Mouse (Mus musculus): Measurements from ENCODE around the gene Cysrt1. TPM values are rescaled to one million over a fixed set of nuclear protein-coding genes. Genes with fewer than 3 reads are reported as not detected.

The Cysrt1 gene
- total RNA-seq, 2 experiments from 2014 or later = not detected

Other genes starting within 250 kb of the Cysrt1 start
- gene Nsmf, start 188.1 kb downstream of the Cysrt1 start, total RNA-seq (2021) = 10 to 100 TPM in 1 of 2 experiments, 1 to 10 TPM in 1; 7.9 to 10.7 TPM
- gene Entpd8, start 162.1 kb downstream of the Cysrt1 start, total RNA-seq (2021) = under 1 TPM in 1 of 2 experiments, not detected in 1; 0.23 TPM
- not detected for gene Noxa1, start 147.3 kb downstream of the Cysrt1 start, total RNA-seq (2021)
- gene Nrarp, start 61.7 kb downstream of the Cysrt1 start, total RNA-seq (2021) = 1 to 10 TPM; 5.9 to 6.7 TPM
- gene Tor4a, start 45.6 kb downstream of the Cysrt1 start, total RNA-seq (2021) = 1 to 10 TPM in 1 of 2 experiments, under 1 TPM in 1; 0.54 to 1.2 TPM
- gene Nelfb, start 31.0 kb downstream of the Cysrt1 start, total RNA-seq (2021) = 10 to 100 TPM; 18.2 to 19.5 TPM
- gene Stpg3, start 27.8 kb downstream of the Cysrt1 start, total RNA-seq (2021) = not detected
- gene Fam166a, start 23.7 kb downstream of the Cysrt1 start, total RNA-seq (2021) = not detected
- gene Tubb4b, start 17.8 kb downstream of the Cysrt1 start, total RNA-seq (2021) = 100 to 1,000 TPM; 189 to 229 TPM
- not detected for gene Slc34a3, start 8.1 kb downstream of the Cysrt1 start, total RNA-seq (2021)
- not detected for gene Rnf224, start 5.7 kb downstream of the Cysrt1 start, total RNA-seq (2021)
- under 1 TPM; 0.84 to 0.91 TPM for gene Rnf208, start 197 bp downstream of the Cysrt1 start, total RNA-seq (2021)
- gene AL732309.1, start 4.4 kb upstream of the Cysrt1 start, total RNA-seq (2021) = 1 to 10 TPM in 1 of 2 experiments, under 1 TPM in 1; 0.39 to 1.1 TPM
- 10 to 100 TPM; 10.4 to 12.0 TPM for gene Tmem203, start 13.0 kb upstream of the Cysrt1 start, total RNA-seq (2021)
- 1 to 10 TPM; 3.8 to 4.5 TPM for gene Tprn, start 20.2 kb upstream of the Cysrt1 start, total RNA-seq (2021)
- 10 to 100 TPM; 25.8 to 25.9 TPM for gene Ssna1, start 30.0 kb upstream of the Cysrt1 start, total RNA-seq (2021)
- 10 to 100 TPM; 27.0 to 27.8 TPM for gene Anapc2, start 30.0 kb upstream of the Cysrt1 start, total RNA-seq (2021)
- gene Tmem210, start 45.7 kb upstream of the Cysrt1 start, total RNA-seq (2021) = not detected
- not detected for gene Lrrc26, start 47.5 kb upstream of the Cysrt1 start, total RNA-seq (2021)
- gene Grin1, start 76.7 kb upstream of the Cysrt1 start, total RNA-seq (2021) = not detected
- gene Man1b1, start 89.9 kb upstream of the Cysrt1 start, total RNA-seq (2021) = 10 to 100 TPM; 11.9 to 15.0 TPM
- 10 to 100 TPM in 1 of 2 experiments, 1 to 10 TPM in 1; 8.7 to 11.9 TPM for gene Dpp7, start 113.9 kb upstream of the Cysrt1 start, total RNA-seq (2021)
- 1 to 10 TPM; 2.2 to 3.4 TPM for gene Uap1l1, start 123.2 kb upstream of the Cysrt1 start, total RNA-seq (2021)
- under 1 TPM; 0.10 to 0.26 TPM for gene Sapcd2, start 129.9 kb upstream of the Cysrt1 start, total RNA-seq (2021)
- 1 to 10 TPM; 7.2 to 9.5 TPM for gene Entpd2, start 153.4 kb upstream of the Cysrt1 start, total RNA-seq (2021)
- 10 to 100 TPM; 14.2 to 17.6 TPM for gene Npdc1, start 156.9 kb upstream of the Cysrt1 start, total RNA-seq (2021)
- gene Fut7, start 180.8 kb upstream of the Cysrt1 start, total RNA-seq (2021) = not detected
- gene Abca2, start 186.3 kb upstream of the Cysrt1 start, total RNA-seq (2021) = 10 to 100 TPM; 12.3 to 16.5 TPM
- under 1 TPM; 0.35 to 0.46 TPM for gene Clic3, start 214.4 kb upstream of the Cysrt1 start, total RNA-seq (2021)
- 10 to 100 TPM; 13.4 to 13.6 TPM for gene Paxx, start 218.6 kb upstream of the Cysrt1 start, total RNA-seq (2021)
- under 1 TPM in 1 of 2 experiments, not detected in 1; 0.39 TPM for gene Ptgds, start 227.6 kb upstream of the Cysrt1 start, total RNA-seq (2021)